Mouse (Mus musculus) adrenal gland, adult 18-20 months (tissue): ENCODE data around the gene Acin1. TPM values are rescaled to one million over a fixed set of nuclear protein-coding genes. Genes with fewer than 3 reads are reported as not detected.
"Not testable (repeated sequence)": the region's sequence is repeated elsewhere in the genome, so short reads cannot be mapped to it uniquely, and the experiment has no call there.

Experiments used
- DNase-seq, 2 experiments: peaks; one replicate each; pipeline ENCODE4 v3.0.0; 2021 to 2022; ENCODE audit warnings: low spot score in 2 of 2
- total RNA-seq, 2 experiments: library from RNA; stranded (reverse); gene quantifications; 1 replicate in 1 of 2; 2 replicates in 1 of 2; pipeline ENCODE4 v1.2.3; 2021

The Acin1 gene
- total RNA-seq, 2 experiments from 2014 or later, result 162 to 171 TPM

GRCm38 (mm10) chr14:54644294-54644693, 42.4 kb downstream of the Acin1 start:
- DNase-seq, result no peak

GRCm38 (mm10) chr14:54643011-54643410, 43.7 kb downstream of the Acin1 start:
- no peak for DNase-seq

GRCm38 (mm10) chr14:54642224-54642944, 44.3 kb downstream of the Acin1 start:
- DNase-seq, result no peak

- peak; percentile 85 to 86 for DNase-seq
Measured at GRCm38 (mm10) chr14:54641305-54641969, 45.3 kb downstream of the Acin1 start, which contains the start of gene Cdh24. Gene Cdh24 (minus strand): TSS chr14:54641364.

GRCm38 (mm10) chr14:54640946-54641304, 45.8 kb downstream of the Acin1 start, which contains the start of gene Gm17606:
Gene Gm17606 (plus strand): TSS chr14:54640952.
- no peak for DNase-seq

GRCm38 (mm10) chr14:54640121-54640520, 46.6 kb downstream of the Acin1 start:
- DNase-seq, result no peak

GRCm38 (mm10) chr14:54638210-54638609, 48.5 kb downstream of the Acin1 start:
- no peak for DNase-seq

- DNase-seq, result peak in 1 of 2 experiments; percentile 63
Measured at GRCm38 (mm10) chr14:54636954-54637353, 49.8 kb downstream of the Acin1 start.

- no peak for DNase-seq
Measured at GRCm38 (mm10) chr14:54634182-54634581, 52.5 kb downstream of the Acin1 start.

GRCm38 (mm10) chr14:54632252-54632651, 54.5 kb downstream of the Acin1 start:
- DNase-seq, result no peak

GRCm38 (mm10) chr14:54631240-54631599, 55.5 kb downstream of the Acin1 start:
- DNase-seq, result no peak

- no peak for DNase-seq
Measured at GRCm38 (mm10) chr14:54630583-54631239, 56.0 kb downstream of the Acin1 start.

GRCm38 (mm10) chr14:54629797-54630196, 56.9 kb downstream of the Acin1 start:
- no peak for DNase-seq

- no peak for DNase-seq
Measured at GRCm38 (mm10) chr14:54628103-54628502, 58.6 kb downstream of the Acin1 start.

- no peak for DNase-seq
Measured at GRCm38 (mm10) chr14:54624976-54625375, 61.8 kb downstream of the Acin1 start.

GRCm38 (mm10) chr14:54623334-54623733, 63.4 kb downstream of the Acin1 start:
- no peak for DNase-seq

- DNase-seq, result no peak
Measured at GRCm38 (mm10) chr14:54621133-54621532, 65.6 kb downstream of the Acin1 start, which contains the start of gene Psmb11. Gene Psmb11 (plus strand): TSS chr14:54621433.

GRCm38 (mm10) chr14:54617897-54618365, 68.8 kb downstream of the Acin1 start, which contains the start of gene Psmb5:
Gene Psmb5 (minus strand): TSS chr14:54618022.
- DNase-seq, result peak; percentile 79 to 82

- DNase-seq, result peak in 1 of 2 experiments; percentile 14
Measured at GRCm38 (mm10) chr14:54617152-54617896, 69.4 kb downstream of the Acin1 start.

GRCm38 (mm10) chr14:54616226-54616825, 70.4 kb downstream of the Acin1 start:
- DNase-seq, result no peak

- not testable (repeated sequence) for DNase-seq
Measured at GRCm38 (mm10) chr14:54614130-54614529, 72.6 kb downstream of the Acin1 start.
